Mouse (Mus musculus): ENCODE measurements at regions not wholly inside any gene's neighbourhood (a gene's known extent, or its start where the extent isn't known, plus 50 kb on each side); places are given as distances from the start of the nearest gene placed in this dataset.

- TF ChIP-seq POLR2A (IDR thresholded peaks at IDR 0.05; ENCODE audit: low read depth, low read length), result no peak
- no peak for TF ChIP-seq CTCF (IDR thresholded peaks at IDR 0.05; ENCODE audit: borderline replicate concordance, insufficient read depth, low read length)
Observed at GRCm38 (mm10) chr3:143475461-143475860, 593.7 kb upstream of the Pkn2 start.
